Mouse (Mus musculus) testis, adult 2 months (tissue): ENCODE results near the gene Rpl34.
A peak's percentile ranks its signal among the peaks of the same experiment; 100 is the strongest.

ENCODE experiments used
- CTCF ChIP-seq: fragments of 200-500 bp; IDR thresholded peaks from 2 replicates; pipeline ENCODE4 v1.5.1; 2012; ENCODE audit warnings: low read depth, mild to moderate bottlenecking, inconsistent platforms, low read length, moderate library complexity; ENCODE audit not compliant: control insufficient read depth, insufficient read depth, insufficient replicate concordance
- POLR2A ChIP-seq: fragments of 200-500 bp; IDR thresholded peaks from 2 replicates; pipeline ENCODE4 v1.6.1; 2012; ENCODE audit warnings: low read depth, mild to moderate bottlenecking, inconsistent platforms, low read length, moderate library complexity; ENCODE audit not compliant: control insufficient read depth

- TF ChIP-seq CTCF (no peak), POLR2A (peak; percentile 88)
Measured at GRCm38 (mm10) chr3:130708967-130709924, 21.0 kb downstream of the Rpl34 start, which contains the start of gene Ostc.
